Mouse (Mus musculus) CD4-positive, CD25-positive, alpha-beta regulatory T cell, adult 2 months (primary cell): ENCODE results near the gene Qrsl1.

Experiments
- DNase-seq: peaks from one replicate; pipeline ENCODE4 v3.0.0-alpha.2; 2012; ENCODE audit warnings: low read depth, low spot score

The Qrsl1 gene

GRCm38 (mm10) chr10:43871458-43871857, 30.1 kb downstream of the Qrsl1 start:
- no peak for DNase-seq

GRCm38 (mm10) chr10:43870752-43871151, 30.8 kb downstream of the Qrsl1 start:
- peak; percentile 69 for DNase-seq

- DNase-seq, result no peak
Observed at GRCm38 (mm10) chr10:43856351-43856750, 45.2 kb downstream of the Qrsl1 start.

GRCm38 (mm10) chr10:43855916-43856315, 45.6 kb downstream of the Qrsl1 start:
- no peak for DNase-seq

- no peak for DNase-seq
Observed at GRCm38 (mm10) chr10:43851898-43852297, 49.6 kb downstream of the Qrsl1 start.

- no peak for DNase-seq
Observed at GRCm38 (mm10) chr10:43849478-43849877, 52.1 kb downstream of the Qrsl1 start.

GRCm38 (mm10) chr10:43846141-43846622, 55.4 kb downstream of the Qrsl1 start:
- no peak for DNase-seq

GRCm38 (mm10) chr10:43845442-43845841, 56.1 kb downstream of the Qrsl1 start:
- DNase-seq, result no peak

GRCm38 (mm10) chr10:43841441-43841840, 60.1 kb downstream of the Qrsl1 start:
- no peak for DNase-seq

GRCm38 (mm10) chr10:43832868-43833267, 68.7 kb downstream of the Qrsl1 start:
- no peak for DNase-seq

- no peak for DNase-seq
Observed at GRCm38 (mm10) chr10:43830251-43831018, 71.1 kb downstream of the Qrsl1 start.

GRCm38 (mm10) chr10:43828686-43829015, 72.9 kb downstream of the Qrsl1 start:
- DNase-seq, result no peak

GRCm38 (mm10) chr10:43827958-43828685, 73.4 kb downstream of the Qrsl1 start:
- DNase-seq, result no peak

- DNase-seq, result peak; percentile 14
Observed at GRCm38 (mm10) chr10:43826773-43827621, 74.5 kb downstream of the Qrsl1 start.

- no peak for DNase-seq
Observed at GRCm38 (mm10) chr10:43825696-43826095, 75.8 kb downstream of the Qrsl1 start.

GRCm38 (mm10) chr10:43824713-43825112, 76.8 kb downstream of the Qrsl1 start:
- no peak for DNase-seq
